Mouse (Mus musculus) spleen, adult 2 months (tissue): ENCODE measurements around the gene Tubgcp6.

ENCODE experiments used
- CTCF ChIP-seq: fragments of 200-500 bp; IDR thresholded peaks from 2 replicates; pipeline ENCODE4 v1.5.1; 2011; ENCODE audit warnings: mild to moderate bottlenecking, inconsistent platforms; ENCODE audit not compliant: insufficient read depth, insufficient read length, insufficient replicate concordance; ENCODE audit errors: extremely low read depth
- POLR2A ChIP-seq: fragments of 200-500 bp; IDR thresholded peaks from 2 replicates; pipeline ENCODE4 v1.6.1; 2011; ENCODE audit warnings: low read depth, low read length, inconsistent platforms

- TF ChIP-seq POLR2A: no peak
- TF ChIP-seq CTCF: no peak
Measured at GRCm38 (mm10) chr15:89150041-89150390, 27.1 kb upstream of the Tubgcp6 start.
